Mouse (Mus musculus) kidney, adult 2 months (tissue): ENCODE data around the gene 5430403G16Rik. TPM values are rescaled to one million over a fixed set of nuclear protein-coding genes. Genes with fewer than 3 reads are reported as not detected.
"Not testable (repeated sequence)": the region's sequence is repeated elsewhere in the genome, so short reads cannot be mapped to it uniquely, and the experiment has no call there.

ENCODE experiments used
- DNase-seq: peaks from one replicate; pipeline ENCODE4 v3.0.0; 2021
- H3K27ac ChIP-seq: fragments of 200-500 bp; 2 replicates; pipeline ENCODE4 v1.5.1; 2012; ENCODE audit warnings: low read depth, low read length, control low read depth, inconsistent platforms; ENCODE audit not compliant: insufficient read depth
- H3K27me3 ChIP-seq: fragments of 200-500 bp; replicated peaks from 2 replicates; pipeline ENCODE4 v1.6.1; 2012; ENCODE audit warnings: mild to moderate bottlenecking, moderate library complexity, low read length, inconsistent platforms; ENCODE audit not compliant: control insufficient read depth, insufficient read depth
- H3K36me3 ChIP-seq: fragments of 200-500 bp; 2 replicates; pipeline ENCODE4 v1.6.1; 2012; ENCODE audit warnings: mild to moderate bottlenecking, moderate library complexity, low read length, inconsistent platforms; ENCODE audit not compliant: control insufficient read depth, insufficient read depth
- H3K4me1 ChIP-seq: fragments of 200-500 bp; 2 replicates; pipeline ENCODE4 v1.6.1; 2011; ENCODE audit warnings: low read length; ENCODE audit not compliant: control insufficient read depth, insufficient read depth
- H3K4me3 ChIP-seq: fragments of 200-500 bp; 2 replicates; pipeline ENCODE4 v1.5.1; 2011; ENCODE audit warnings: mild to moderate bottlenecking, low read depth, low read length, control low read depth; ENCODE audit not compliant: insufficient read depth
- CTCF ChIP-seq: fragments of 200-500 bp; conservative IDR thresholded peaks from 2 replicates; pipeline ENCODE4 v1.5.1; 2011; ENCODE audit warnings: low read depth, mild to moderate bottlenecking, control low read depth, low read length, moderate library complexity, mixed read lengths; ENCODE audit not compliant: insufficient read depth, insufficient read length
- POLR2A ChIP-seq: fragments of 200-500 bp; IDR thresholded peaks from one replicate; pipeline ENCODE4 v1.6.1; 2011; ENCODE audit warnings: low read depth, low read length, control low read depth
- WGBS: fragments of 180-500 bp; shearing (Covaris S2); methylation state at CpG from one replicate; pipeline ENCODE4 v1.1.7; 2018; 5-methylcytosine and 5-hydroxymethylcytosine counted together
- polyA plus RNA-seq: library from polyadenylated mRNA; depleted of rRNA; stranded (reverse); fragments of >200 nt; gene quantifications from 2 replicates; pipeline ENCODE4 v1.2.3, GENCODE M21; 2012; rRNA removed

5430403G16Rik gene
- 0.16 and 0.27 TPM in 2 replicates for polyA plus RNA-seq

- not testable (repeated sequence) for H3K36me3 ChIP-seq, H3K27me3 ChIP-seq, H3K4me1 ChIP-seq, H3K27ac ChIP-seq
- DNase-seq: peak; percentile 91
- under 1% methylated on average over 26 of the region's 26 CpGs for WGBS
- H3K4me3 ChIP-seq: peak within 1 kb of the TSS; percentile 76
Measured at GRCm38 (mm10) chr5:109690537-109691201, at the start of gene 5430403G16Rik. 5430403G16Rik (minus strand) TSS chr5:109691041.

- DNase-seq: peak; percentile 58
- not testable (repeated sequence) for H3K36me3 ChIP-seq, H3K4me3 ChIP-seq, H3K4me1 ChIP-seq, H3K27me3 ChIP-seq, H3K27ac ChIP-seq
- WGBS: 16% methylated on average over 3 of the region's 3 CpGs
Measured at GRCm38 (mm10) chr5:109717341-109717740, 26.5 kb upstream of the 5430403G16Rik start.

GRCm38 (mm10) chr5:109691205-109691965 lies 544 bp upstream of the 5430403G16Rik start:
- H3K4me3 ChIP-seq: peak overlapping the region; percentile 76
- DNase-seq, H3K27me3 ChIP-seq, H3K27ac ChIP-seq, H3K4me1 ChIP-seq, H3K36me3 ChIP-seq: not testable (repeated sequence)
- WGBS: 71% methylated on average over 5 of the region's 5 CpGs

GRCm38 (mm10) chr5:109682921-109683320 lies 7.9 kb downstream of the 5430403G16Rik start:
- Histone ChIP-seq H3K4me3 (no peak overlapping the region), H3K36me3 (no peaks in the 10 kb centered on the region), H3K4me1 (no peaks in the 10 kb centered on the region), H3K27ac (no peak overlapping the region), H3K27me3 (no peaks in the 10 kb centered on the region)
- WGBS: 82% methylated on average over 4 of the region's 4 CpGs
- TF ChIP-seq CTCF (no peak), POLR2A (no peak)
- DNase-seq: no peak

Other genes with a start within 250 kb of the 5430403G16Rik start
- 8.2 and 12.0 TPM in 2 replicates for gene Crlf2, start 132.0 kb downstream of the 5430403G16Rik start, polyA plus RNA-seq
- 1.2 TPM in 2 replicates for gene 4930522L14Rik, start 60.8 kb upstream of the 5430403G16Rik start, polyA plus RNA-seq
- gene Gm15446, start 232.4 kb upstream of the 5430403G16Rik start, polyA plus RNA-seq: 1.7 and 18.8 TPM in 2 replicates